Mouse (Mus musculus) effector memory CD4-positive, alpha-beta T cell, adult 7 months (primary cell): ENCODE results near the gene Ankrd63. TPM values are rescaled to one million over a fixed set of nuclear protein-coding genes. Genes with fewer than 3 reads are reported as not detected.

ENCODE experiments used
- polyA plus RNA-seq: library from polyadenylated mRNA; unstranded; fragments of 100-300 nt; shearing (Covaris generic); gene quantifications from one replicate; pipeline ENCODE4 v1.2.1, GENCODE M21; 2017

The Ankrd63 gene
- polyA plus RNA-seq: not detected

DNA sequence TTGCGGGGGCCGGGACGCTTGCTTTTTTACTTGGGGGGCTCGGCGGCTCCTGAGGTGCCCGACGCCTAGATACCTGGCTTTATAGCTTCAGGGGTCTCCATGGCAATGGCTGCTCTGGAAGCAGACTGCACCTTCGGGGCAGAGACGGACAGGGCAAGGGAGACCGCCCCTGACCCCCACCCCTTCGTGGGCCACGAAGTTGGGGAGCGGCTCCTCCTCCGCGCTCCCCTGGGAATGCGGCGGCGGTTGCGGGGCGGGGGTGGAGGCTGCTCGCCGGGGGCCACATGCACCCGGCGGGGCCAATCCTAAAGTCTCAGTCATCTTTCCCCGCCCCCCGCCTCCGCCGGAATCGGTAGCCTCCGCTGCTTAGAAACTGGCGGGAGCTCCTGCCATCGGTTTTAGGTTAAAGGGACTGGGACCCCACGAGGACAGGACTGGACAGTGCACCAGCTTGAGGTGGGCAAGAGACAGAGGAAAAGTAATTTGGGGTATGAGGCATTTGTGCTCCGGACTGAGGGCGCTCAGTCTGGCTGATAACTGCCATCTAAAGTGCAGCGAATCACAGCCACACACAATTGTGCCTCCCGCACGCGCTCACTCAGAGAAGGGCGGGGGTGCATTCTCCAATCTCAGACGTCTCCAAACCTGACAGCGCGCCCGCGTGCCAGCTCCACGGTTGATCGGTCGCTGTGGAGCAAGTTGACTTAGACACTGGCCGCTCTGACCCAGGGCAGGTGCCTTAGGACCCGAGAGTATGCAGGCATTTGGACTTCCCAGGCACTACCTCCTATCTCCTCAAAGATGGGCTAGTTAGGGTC lies at the start of gene Ankrd63:
Ankrd63 (minus strand) TSS at position 51 of the 818 bp plus-strand sequence.

DNA sequence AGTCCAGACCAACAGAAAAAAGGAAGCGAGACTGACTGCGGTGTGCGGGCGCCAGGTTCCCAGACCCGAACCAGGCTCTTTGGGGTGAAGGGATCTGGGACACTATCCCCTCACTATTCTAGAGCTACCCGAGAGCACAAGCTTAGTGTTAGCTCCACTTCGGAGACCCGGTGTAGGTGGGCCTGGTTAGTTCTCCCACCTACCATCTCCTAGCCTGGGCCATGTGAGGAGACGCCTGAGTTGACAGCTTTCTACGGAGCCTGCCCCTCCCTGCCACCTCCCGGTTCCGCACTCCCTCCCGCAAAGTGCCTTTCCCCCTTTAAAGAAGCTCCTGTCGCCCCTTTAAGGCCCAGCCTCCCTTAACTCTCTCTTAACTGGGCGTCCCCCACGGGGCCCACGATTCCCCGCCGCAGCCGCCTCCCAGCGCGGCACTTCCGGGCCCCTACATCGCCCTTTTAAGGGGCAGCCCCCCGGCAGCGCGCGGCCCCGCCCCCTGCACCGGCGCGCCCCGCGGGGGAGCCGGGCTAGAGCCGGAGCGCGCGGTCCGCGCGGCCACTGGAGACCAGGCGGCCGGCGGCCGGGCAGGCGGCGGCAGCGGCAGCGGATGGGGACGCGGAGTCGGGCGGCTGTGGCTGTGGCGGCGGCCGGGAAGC lies 41.6 kb upstream of the Ankrd63 start, which contains the start of gene Inafm2:
Inafm2 (plus strand) TSS at position 527 of the 653 bp plus-strand sequence.

DNA sequence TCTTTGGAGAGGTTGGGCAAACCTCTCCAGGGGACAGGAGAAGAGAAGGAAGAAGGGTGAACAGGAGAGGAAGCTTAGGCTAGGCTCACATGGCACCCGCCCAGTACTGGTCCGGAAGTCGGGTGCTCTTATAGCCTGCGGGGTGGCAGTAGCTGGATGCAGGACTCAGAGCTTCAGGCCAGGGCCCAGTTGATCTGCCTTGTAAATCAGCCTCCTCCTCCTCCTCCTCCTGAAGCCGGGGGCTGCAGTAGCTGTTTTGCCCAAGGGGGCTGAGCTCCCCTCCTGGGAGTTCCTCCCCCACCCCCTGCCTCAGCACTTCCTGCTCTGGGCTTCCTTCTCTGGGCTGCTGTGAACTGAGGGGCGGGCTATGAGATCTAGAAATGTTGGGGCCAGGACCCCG lies 24.6 kb upstream of the Ankrd63 start, which contains the start of gene Plcb2:
Plcb2 (minus strand) TSS at position 102 of the 400 bp plus-strand sequence.

DNA sequence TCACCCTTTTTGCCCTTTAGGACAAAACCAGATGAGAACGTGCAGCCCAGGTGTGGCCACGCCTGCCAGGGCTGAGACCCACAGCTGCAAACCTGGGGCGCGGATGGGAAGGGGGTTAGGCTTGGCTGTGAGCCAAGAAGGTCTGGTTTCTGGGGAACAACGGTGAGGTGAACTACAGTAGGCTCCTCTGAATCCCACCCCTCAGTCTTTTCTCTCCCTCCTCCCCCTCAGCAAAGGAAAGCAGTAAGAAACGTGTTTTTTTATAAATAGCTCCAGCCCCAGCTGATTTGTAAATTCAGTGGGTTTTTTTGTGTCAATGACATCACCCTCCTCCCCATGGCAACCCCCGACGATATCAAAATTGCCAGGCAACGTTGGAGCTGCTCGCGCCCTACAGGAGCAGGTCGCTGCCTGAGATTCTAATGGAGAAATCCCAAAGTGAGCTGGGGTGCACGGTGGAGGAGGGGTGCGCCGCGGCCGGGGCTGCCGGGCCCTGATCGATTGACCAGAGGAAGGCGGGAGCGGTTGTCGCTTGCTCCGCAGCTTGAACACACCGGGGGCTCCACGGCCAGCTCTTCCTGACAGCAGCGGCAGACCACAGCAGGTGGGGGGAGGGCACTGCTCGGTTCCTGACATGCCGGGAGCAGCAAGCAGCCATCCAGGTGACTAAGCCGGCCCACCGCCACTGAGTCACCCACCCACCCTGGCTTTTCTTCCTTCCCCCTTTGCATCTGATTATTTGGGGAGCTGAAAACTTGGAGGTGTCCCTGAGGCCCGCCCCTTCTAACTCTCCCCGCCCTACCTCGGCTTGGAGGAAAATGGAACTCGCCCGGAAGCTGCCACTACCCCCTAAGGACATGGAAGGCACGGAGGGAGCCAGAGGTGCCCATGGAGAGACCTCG lies 40.6 kb downstream of the Ankrd63 start, which contains the start of gene Pak6:
Pak6 (plus strand) TSS at position 402 of the 902 bp plus-strand sequence.

Other genes with a start within 250 kb of the Ankrd63 start
- gene Srp14, start 224.3 kb downstream of the Ankrd63 start, polyA plus RNA-seq: 208 TPM
- 2.8 TPM for gene Bmf, start 154.3 kb downstream of the Ankrd63 start, polyA plus RNA-seq
- 2.7 TPM for gene Bub1b, start 105.8 kb downstream of the Ankrd63 start, polyA plus RNA-seq
- 7.0 TPM for gene Pak6, start 40.7 kb downstream of the Ankrd63 start, polyA plus RNA-seq
- gene Plcb2, start 24.5 kb upstream of the Ankrd63 start, polyA plus RNA-seq: 11.2 TPM
- gene Inafm2, start 41.8 kb upstream of the Ankrd63 start, polyA plus RNA-seq: 16.6 TPM
- not detected for gene Ccdc9b, start 58.7 kb upstream of the Ankrd63 start, polyA plus RNA-seq
- not detected for gene Phgr1, start 68.8 kb upstream of the Ankrd63 start, polyA plus RNA-seq
- 0.69 TPM for gene Disp2, start 75.8 kb upstream of the Ankrd63 start, polyA plus RNA-seq
- 6.7 TPM for gene Knstrn, start 110.0 kb upstream of the Ankrd63 start, polyA plus RNA-seq
- 79.3 TPM for gene Ivd, start 158.0 kb upstream of the Ankrd63 start, polyA plus RNA-seq
- 16.6 TPM for gene Bahd1, start 196.4 kb upstream of the Ankrd63 start, polyA plus RNA-seq
- not detected for gene Chst14, start 222.5 kb upstream of the Ankrd63 start, polyA plus RNA-seq